Mouse (Mus musculus) adrenal gland, adult 10 weeks (tissue): ENCODE data around the gene Usp49. TPM values are rescaled to one million over a fixed set of nuclear protein-coding genes. Genes with fewer than 3 reads are reported as not detected.

Experiments
- polyA plus RNA-seq: library from polyadenylated mRNA; stranded (reverse); fragments of 350-450 nt; fragmentation: Illumina TruSeq; extraction: RNeasy Lipid Tissue Mini Kit (QIAGEN cat#74804); gene quantifications from one replicate; pipeline ENCODE4 v1.2.3, GENCODE M21; 2014; ENCODE audit warnings: low read depth, low replicate concordance

Usp49 gene
- 2.7 TPM for polyA plus RNA-seq

GRCm38 (mm10) chr17:47630678-47631065 is at the start of gene Usp49:
Usp49 (plus strand) TSS chr17:47630690.

GRCm38 (mm10) chr17:47610849-47611660 is 19.4 kb upstream of the Usp49 start, which contains the start of the genes Bysl, Med20 and Gm20517:
Bysl (minus strand) TSS chr17:47611492.
Med20 (plus strand) TSS chr17:47611582.
Gm20517 (plus strand) TSS chr17:47611589.

GRCm38 (mm10) chr17:47688344-47688607 is 57.8 kb downstream of the Usp49 start, which contains the start of gene Tomm6:
Tomm6 (minus strand) TSS chr17:47688386.

GRCm38 (mm10) chr17:47688608-47689575 is 58.4 kb downstream of the Usp49 start, which contains the start of gene Frs3:
Frs3 (plus strand) TSS chr17:47689030.

GRCm38 (mm10) chr17:47694442-47694502 is 63.8 kb downstream of the Usp49 start, which contains the start of gene Gm21981:
Gm21981 (minus strand) TSS chr17:47694455.

GRCm38 (mm10) chr17:47694503-47695336 is 64.2 kb downstream of the Usp49 start, which contains the start of gene Prickle4:
Prickle4 (minus strand) TSS chr17:47694736.

GRCm38 (mm10) chr17:47726566-47726965 is 96.1 kb downstream of the Usp49 start, which contains the start of gene Pgc:
Pgc (plus strand) TSS chr17:47726842.

Other genes with a start within 250 kb of the Usp49 start
- 0.47 TPM for gene Guca1b, start 245.3 kb upstream of the Usp49 start, polyA plus RNA-seq
- gene Guca1a, start 230.1 kb upstream of the Usp49 start, polyA plus RNA-seq, result not detected
- not detected for gene AI661453, start 194.1 kb upstream of the Usp49 start, polyA plus RNA-seq
- not detected for gene 1700001C19Rik, start 193.3 kb upstream of the Usp49 start, polyA plus RNA-seq
- 6.2 TPM for gene Taf8, start 128.4 kb upstream of the Usp49 start, polyA plus RNA-seq
- gene Ccnd3, start 125.6 kb upstream of the Usp49 start, polyA plus RNA-seq, result 27.5 TPM
- 2.0 TPM for gene Bysl, start 19.2 kb upstream of the Usp49 start, polyA plus RNA-seq
- 16.0 TPM for gene Med20, start 19.1 kb upstream of the Usp49 start, polyA plus RNA-seq
- 0.52 TPM for gene Gm20517, start 19.1 kb upstream of the Usp49 start, polyA plus RNA-seq
- gene Tomm6, start 57.7 kb downstream of the Usp49 start, polyA plus RNA-seq, result 27.5 TPM
- 0.47 TPM for gene Frs3, start 58.3 kb downstream of the Usp49 start, polyA plus RNA-seq
- gene Gm21981, start 63.8 kb downstream of the Usp49 start, polyA plus RNA-seq, result not detected
- gene Prickle4, start 64.0 kb downstream of the Usp49 start, polyA plus RNA-seq, result not detected
- not detected for gene Pgc, start 96.2 kb downstream of the Usp49 start, polyA plus RNA-seq
- gene Tfeb, start 106.3 kb downstream of the Usp49 start, polyA plus RNA-seq, result not detected
- not detected for gene Mdfi, start 204.0 kb downstream of the Usp49 start, polyA plus RNA-seq